Mouse (Mus musculus): ENCODE data around the gene Mast4. TPM values are rescaled to one million over a fixed set of nuclear protein-coding genes. Genes with fewer than 3 reads are reported as not detected.
"Not testable (repeated sequence)": the region's sequence is repeated elsewhere in the genome, so short reads cannot be mapped to it uniquely, and the experiment has no call there.

Mast4 gene
- polyA plus RNA-seq, 1 experiment from 2014 or later = 41.1 TPM

DNA sequence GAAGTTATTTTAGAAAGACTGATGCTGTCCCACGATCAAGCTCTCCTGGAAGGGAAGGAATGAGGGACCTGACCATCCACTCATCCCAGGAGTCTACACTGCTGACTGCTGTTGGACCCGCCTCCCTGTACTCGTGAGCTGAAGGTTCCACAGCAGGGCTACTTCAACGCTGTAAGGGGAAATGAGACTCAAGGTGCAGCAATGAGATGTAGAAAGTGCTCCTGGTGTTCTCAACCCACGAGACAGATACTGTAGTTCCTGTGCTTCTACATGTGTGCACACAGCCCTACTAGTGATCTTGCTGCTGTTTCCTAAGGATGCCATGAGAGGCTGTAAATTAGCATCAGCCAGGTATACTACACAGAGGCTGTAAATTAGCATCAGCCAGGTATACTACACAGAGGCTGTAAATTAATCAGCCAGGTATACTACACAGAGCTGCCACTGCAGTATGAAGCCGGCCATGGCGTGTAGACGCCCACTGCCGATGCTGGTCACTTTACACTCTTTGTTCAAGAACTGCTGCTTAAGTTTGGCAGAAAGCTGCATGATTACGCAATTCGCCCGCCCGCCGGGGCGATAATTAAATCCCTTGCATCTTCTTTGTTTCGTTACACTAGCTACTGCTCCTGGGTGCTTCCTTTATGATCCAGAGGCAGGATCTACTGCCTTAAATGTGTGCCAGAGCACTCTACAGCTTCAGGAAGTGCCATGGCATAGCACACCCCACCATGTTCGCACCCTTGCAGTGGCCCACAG, 587.3 kb downstream of the Mast4 start:
- Histone ChIP-seq H3K9ac (no peak overlapping the region), H3K4me3 (no peak overlapping the region), H3K27me3 (replicated peaks) (no peaks in the 10 kb centered on the region), H3K36me3 (replicated peaks) (0 out of 2 replicates have a peak, but pooled peaks cover 5% of the 10 kb centered on the region), H3K9me3 (no peaks in the 10 kb centered on the region), H3K4me1 (0 out of 2 replicates have a peak, but pooled peaks cover 3% of the 10 kb centered on the region), H3K27ac (no peak overlapping the region), H3K4me2 (no peak overlapping the region)
- ATAC-seq (replicated peaks) = no peak
- WGBS = 91% methylated on average over 17 of the region's 17 CpGs

DNA sequence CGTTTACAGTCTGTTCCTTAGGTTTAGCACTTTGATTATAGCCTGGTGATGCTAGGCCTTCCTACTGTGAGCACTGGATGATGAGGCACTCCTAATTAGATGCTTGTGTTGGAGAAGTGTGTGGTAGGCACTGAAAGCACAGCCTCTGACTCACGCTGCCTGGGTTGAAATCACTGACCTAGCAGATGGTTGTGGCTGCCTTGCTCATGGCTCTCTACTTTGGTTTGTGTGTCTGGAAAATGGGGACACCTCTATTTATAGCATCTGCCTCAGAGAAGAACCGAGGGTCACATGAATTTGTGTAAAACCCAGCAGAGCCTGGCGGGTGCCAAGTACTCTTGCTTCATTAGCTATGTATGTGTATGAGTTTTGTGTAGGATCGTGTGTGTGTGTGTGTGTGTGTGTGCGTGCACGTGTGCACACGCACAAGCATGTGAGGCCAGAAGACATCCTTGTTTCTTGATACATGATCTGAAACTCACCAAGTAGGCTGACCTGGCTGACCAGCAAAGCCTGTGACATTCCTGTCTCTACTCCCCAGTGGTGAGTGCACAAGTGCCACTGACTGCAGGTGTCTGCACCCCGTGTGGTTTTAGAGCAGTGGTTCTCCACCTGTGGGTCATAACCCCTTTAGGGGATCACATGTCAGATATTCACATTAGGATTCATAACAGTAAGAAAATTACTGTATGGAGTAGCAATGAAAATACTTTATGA, 588.5 kb downstream of the Mast4 start:
- 91% methylated on average over 9 of the region's 9 CpGs for WGBS

DNA sequence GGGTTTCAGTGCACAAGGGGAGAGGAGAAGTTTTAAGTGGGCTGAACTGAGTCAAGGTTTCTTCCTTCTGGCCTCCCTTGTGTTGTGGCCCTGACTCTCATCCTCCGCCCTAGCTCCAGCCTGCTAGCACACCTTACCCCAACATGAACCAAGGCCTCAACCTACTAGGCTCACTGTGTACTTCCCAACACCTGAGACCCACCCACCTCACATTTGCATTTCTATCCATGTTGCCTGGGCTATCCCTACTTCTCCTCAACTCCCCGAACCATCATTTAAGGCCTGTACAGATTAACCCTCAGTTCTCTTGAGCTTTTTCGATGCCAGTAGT, 589.1 kb downstream of the Mast4 start:
- no peaks in the 10 kb centered on the region; the same call in 1 of the 2 replicates for H3K36me3 ChIP-seq (replicated peaks)
- ATAC-seq (replicated peaks) = no peak

More for the DNA sequence above, 588.5 kb downstream of the Mast4 start:
- Histone ChIP-seq H3K27me3 (replicated peaks) (no peaks in the 10 kb centered on the region), H3K4me1 (0 out of 2 replicates have a peak, but pooled peaks cover 3% of the 10 kb centered on the region), H3K9ac (no peak overlapping the region), H3K27ac (no peak overlapping the region), H3K4me3 (no peak overlapping the region), H3K9me3 (no peaks in the 10 kb centered on the region), H3K4me2 (no peak overlapping the region), H3K36me3 (replicated peaks) (peaks cover under 1% of the 10 kb centered on the region; the same call in 1 of the 2 replicates)
- no peak for ATAC-seq (replicated peaks)

DNA sequence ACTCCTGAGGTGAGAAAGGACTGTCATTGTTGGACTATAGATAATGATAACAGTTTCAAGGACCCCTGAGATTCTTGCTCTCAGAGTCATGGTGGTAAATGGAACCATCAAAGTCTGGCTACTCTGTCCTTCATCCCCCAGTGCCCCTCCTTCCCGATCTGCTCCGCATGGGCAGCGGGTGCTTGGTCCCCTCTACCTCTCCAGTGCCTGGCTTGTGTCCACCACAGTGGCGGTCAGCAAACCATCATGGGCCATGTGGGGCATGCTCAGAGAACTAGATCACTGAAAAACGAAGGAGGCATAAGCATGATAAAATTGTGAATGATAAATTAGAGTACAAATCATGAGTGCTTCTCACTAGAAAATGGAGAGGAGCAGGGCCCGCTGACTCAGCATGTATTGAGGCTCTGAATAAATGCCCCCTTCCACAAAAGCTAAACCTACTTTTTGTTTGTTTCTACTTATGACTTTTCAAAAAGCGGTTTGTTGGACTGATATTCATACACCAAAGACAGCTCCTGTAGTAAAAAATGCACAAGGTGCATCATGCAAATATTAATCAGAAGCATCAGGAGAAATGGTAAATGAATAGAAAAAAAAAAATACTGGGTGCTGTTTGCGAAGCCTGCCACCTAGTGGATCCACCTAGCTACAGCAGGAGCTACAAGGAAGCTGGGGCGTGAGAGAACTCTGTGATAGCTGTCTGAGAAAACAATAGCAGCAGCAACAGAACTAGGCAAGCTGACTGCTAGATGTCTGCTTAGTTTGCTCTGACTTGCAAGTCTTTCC, 589.6 kb downstream of the Mast4 start:
- 68% methylated on average over 9 of the region's 9 CpGs for WGBS

More for the DNA sequence above, 589.1 kb downstream of the Mast4 start:
- Histone ChIP-seq H3K9ac (no peak overlapping the region), H3K4me2 (no peak overlapping the region), H3K4me1 (0 out of 2 replicates have a peak, but pooled peaks cover 3% of the 10 kb centered on the region), H3K27ac (no peak overlapping the region), H3K9me3 (no peaks in the 10 kb centered on the region), H3K4me3 (no peak overlapping the region), H3K27me3 (replicated peaks) (no peaks in the 10 kb centered on the region)
- 88% methylated on average over 3 of the region's 3 CpGs for WGBS

DNA sequence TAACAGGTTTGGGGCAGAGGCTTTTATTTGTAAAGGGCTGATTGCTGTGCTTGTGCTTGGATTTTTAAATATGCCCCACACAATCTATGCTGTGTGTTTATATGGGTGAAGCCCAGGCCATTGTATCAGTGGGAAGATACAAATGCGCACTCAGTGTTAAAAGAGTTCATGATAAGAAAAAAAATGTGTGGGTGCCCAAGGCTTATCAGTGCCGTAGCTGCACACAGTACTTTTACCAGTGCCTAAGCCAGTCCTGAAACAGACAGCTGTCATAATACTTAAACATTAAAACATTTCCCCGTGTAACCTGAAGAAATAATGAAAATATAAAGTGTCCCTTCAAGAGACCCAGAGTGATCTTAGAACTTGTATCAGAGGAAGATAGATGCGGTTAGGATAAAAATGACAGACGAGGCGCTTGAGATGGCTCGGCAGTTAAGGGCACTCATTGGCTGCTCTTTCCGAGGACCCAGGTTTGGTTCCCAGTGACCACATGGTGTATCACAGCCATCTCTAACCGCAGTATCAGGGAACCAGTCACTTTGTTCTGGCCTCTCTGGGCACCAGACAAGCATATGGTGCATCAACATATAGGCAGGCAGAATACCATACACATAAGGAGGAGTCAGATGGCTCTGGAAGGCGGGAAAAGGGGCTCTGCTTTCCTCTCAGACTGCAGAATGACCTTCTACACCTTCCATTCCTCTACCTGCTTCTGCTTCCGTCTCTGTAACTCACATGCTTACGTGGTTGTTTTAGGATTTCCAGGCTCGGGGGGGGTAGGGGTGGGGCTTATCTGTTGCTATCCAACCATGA, 594.4 kb downstream of the Mast4 start:
- Histone ChIP-seq H3K36me3 (replicated peaks) (peaks cover 11% of the 10 kb centered on the region; the same call in 1 of the 2 replicates), H3K27me3 (replicated peaks) (no peaks in the 10 kb centered on the region), H3K9me3 (no peaks in the 10 kb centered on the region), H3K4me1 (no peaks in the 10 kb centered on the region), H3K9ac (no peak overlapping the region), H3K4me2 (no peak overlapping the region), H3K27ac (no peak overlapping the region), H3K4me3 (no peak overlapping the region)
- 91% methylated on average over 13 of the region's 13 CpGs for WGBS
- ATAC-seq (replicated peaks) = no peak

More for the DNA sequence above, 589.6 kb downstream of the Mast4 start:
- no peaks in the 10 kb centered on the region for H3K27me3 ChIP-seq (replicated peaks)
- no peak overlapping the region for H3K9ac ChIP-seq
- no peak overlapping the region for H3K4me2 ChIP-seq
- ATAC-seq (replicated peaks) = no peak
- no peak overlapping the region for H3K4me3 ChIP-seq
- H3K27ac ChIP-seq = no peak overlapping the region
- H3K4me1 ChIP-seq = no peaks in the 10 kb centered on the region
- no peaks in the 10 kb centered on the region for H3K9me3 ChIP-seq
- no peaks in the 10 kb centered on the region; the same call in 1 of the 2 replicates for H3K36me3 ChIP-seq (replicated peaks)

DNA sequence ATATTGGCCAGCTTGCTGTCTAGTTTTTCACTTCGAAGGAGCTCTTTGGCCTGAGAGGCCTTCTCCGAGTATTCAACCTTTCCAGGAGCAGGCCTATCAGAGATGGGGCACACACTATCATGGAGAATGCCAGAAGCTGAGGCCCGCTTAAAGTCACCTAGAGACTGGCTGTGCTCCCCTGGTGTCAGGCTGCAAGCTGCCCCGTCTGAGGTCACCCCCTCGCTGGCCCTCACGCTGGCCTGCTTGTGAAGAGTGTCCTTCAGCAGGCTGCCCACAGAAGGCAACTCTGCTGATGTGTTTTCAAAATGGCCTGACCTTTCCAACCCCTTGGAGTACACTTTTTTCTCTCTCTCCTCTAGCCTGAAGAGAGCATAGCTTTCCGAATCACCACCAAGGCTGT, 596.5 kb downstream of the Mast4 start:
- peaks cover 11% of the 10 kb centered on the region; the same call in 1 of the 2 replicates for H3K36me3 ChIP-seq (replicated peaks)

DNA sequence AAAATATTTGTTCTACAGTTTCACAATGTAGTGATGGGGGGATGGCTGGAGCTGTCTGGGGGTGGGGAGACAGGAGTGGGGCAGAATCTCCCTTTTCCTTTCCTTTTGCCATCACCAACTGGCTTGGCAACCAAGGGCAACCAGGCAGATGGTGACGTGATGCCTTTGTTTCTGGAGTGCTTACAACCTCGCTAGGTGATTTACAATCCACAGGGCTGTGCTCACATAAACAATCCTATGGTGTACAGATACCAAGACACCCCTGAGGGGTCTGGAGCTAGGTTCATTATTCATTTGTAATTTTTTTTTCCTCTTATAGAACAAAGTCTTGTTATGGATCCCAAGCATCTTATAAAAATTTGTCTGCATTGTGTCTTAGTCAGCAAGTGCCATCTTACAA, 601.2 kb downstream of the Mast4 start:
- no peak overlapping the region for H3K4me2 ChIP-seq
- ATAC-seq (replicated peaks) = no peak
- H3K4me1 ChIP-seq = no peaks in the 10 kb centered on the region

More for the DNA sequence above, 596.5 kb downstream of the Mast4 start:
- Histone ChIP-seq H3K9ac (no peak overlapping the region), H3K4me1 (no peaks in the 10 kb centered on the region), H3K27ac (no peak overlapping the region), H3K4me3 (no peak overlapping the region), H3K9me3 (no peaks in the 10 kb centered on the region), H3K27me3 (replicated peaks) (no peaks in the 10 kb centered on the region), H3K4me2 (no peak overlapping the region)
- no peak for ATAC-seq (replicated peaks)
- WGBS = 92% methylated on average over 7 of the region's 7 CpGs

DNA sequence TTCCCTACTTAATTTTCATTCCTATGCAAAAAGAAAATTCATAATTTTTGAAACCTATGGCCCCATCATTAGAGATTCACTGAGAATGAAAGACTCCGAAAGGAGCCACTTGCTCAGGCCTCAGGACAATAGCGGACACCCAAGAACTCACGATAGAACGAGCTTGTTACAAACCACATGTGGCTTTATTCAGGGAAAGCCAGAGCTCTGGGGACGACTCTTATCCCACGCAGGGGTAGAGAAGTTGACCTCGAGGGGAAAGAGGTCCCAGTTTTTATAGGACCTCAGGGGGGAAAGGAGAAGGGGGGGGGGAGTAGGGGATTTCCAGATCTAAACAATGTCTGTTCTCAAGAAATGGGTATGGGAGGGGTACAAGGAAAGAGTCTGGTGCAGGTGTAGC, 605.3 kb downstream of the Mast4 start:
- not testable (repeated sequence) for H3K4me1 ChIP-seq; H3K9ac ChIP-seq; H3K27me3 ChIP-seq (replicated peaks); H3K4me3 ChIP-seq; H3K36me3 ChIP-seq (replicated peaks); ATAC-seq (replicated peaks); H3K9me3 ChIP-seq; H3K4me2 ChIP-seq; H3K27ac ChIP-seq
- WGBS = 63% methylated on average over 7 of the region's 7 CpGs

More for the DNA sequence above, 601.2 kb downstream of the Mast4 start:
- H3K9me3 ChIP-seq = no peaks in the 10 kb centered on the region
- no peak overlapping the region for H3K4me3 ChIP-seq
- H3K36me3 ChIP-seq (replicated peaks) = 0 out of 2 replicates have a peak, but pooled peaks cover 3% of the 10 kb centered on the region
- H3K27ac ChIP-seq = no peak overlapping the region
- no peaks in the 10 kb centered on the region for H3K27me3 ChIP-seq (replicated peaks)
- H3K9ac ChIP-seq = no peak overlapping the region
- 70% methylated on average over 2 of the region's 2 CpGs for WGBS

DNA sequence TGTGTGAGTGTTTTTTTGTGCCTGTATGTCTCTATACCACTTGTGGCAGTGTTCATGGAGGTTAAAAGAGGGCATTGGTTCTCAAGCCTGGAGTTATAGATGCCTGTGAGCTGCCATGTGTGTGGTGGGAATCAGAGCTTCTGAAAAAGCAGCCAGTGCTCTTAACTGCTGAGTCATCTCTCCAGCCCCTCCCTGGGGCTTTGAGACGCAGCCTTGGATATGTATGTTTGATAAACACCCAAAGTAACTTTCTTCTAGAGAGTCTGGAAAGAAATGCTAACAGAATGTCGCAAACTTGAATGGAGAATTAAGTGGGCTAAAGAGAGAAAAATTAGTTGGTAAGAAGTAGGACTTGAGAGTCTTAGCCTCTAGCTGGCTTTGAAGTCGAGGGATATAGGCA, 606.3 kb downstream of the Mast4 start:
- 87% methylated on average over 3 of the region's 3 CpGs for WGBS
- Histone ChIP-seq H3K9ac (no peak overlapping the region), H3K27me3 (replicated peaks) (no peaks in the 10 kb centered on the region), H3K4me2 (no peak overlapping the region), H3K4me3 (no peak overlapping the region), H3K9me3 (no peaks in the 10 kb centered on the region), H3K4me1 (no peaks in the 10 kb centered on the region), H3K27ac (no peak overlapping the region), H3K36me3 (replicated peaks) (no peaks in the 10 kb centered on the region)
- ATAC-seq (replicated peaks) = no peak

DNA sequence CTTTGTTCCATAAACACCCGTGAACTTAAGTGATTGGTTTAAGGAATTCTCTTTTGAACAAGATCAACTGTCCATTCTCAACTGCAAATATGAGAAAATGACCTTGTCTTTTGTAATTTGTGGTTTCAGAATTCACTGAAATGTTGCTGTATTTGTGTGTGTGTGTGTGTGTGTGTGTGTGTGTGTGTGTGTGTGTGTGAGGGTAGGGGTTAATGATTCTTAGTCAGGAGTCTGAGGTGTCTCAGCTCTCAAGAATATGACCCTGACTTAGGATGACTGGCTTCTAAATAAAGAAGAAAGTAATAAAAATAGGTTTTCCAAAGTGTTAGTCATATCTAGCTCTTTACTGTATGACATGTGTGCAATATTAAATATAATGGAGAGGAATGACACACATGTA, 607.4 kb downstream of the Mast4 start:
- Histone ChIP-seq H3K4me3 (no peak overlapping the region), H3K4me2 (no peak overlapping the region), H3K36me3 (replicated peaks) (no peaks in the 10 kb centered on the region), H3K9me3 (no peaks in the 10 kb centered on the region), H3K4me1 (no peaks in the 10 kb centered on the region), H3K27me3 (replicated peaks) (no peaks in the 10 kb centered on the region), H3K27ac (no peak overlapping the region), H3K9ac (no peak overlapping the region)
- 73% methylated on average over 1 of the region's 1 CpGs for WGBS
- no peak for ATAC-seq (replicated peaks)

DNA sequence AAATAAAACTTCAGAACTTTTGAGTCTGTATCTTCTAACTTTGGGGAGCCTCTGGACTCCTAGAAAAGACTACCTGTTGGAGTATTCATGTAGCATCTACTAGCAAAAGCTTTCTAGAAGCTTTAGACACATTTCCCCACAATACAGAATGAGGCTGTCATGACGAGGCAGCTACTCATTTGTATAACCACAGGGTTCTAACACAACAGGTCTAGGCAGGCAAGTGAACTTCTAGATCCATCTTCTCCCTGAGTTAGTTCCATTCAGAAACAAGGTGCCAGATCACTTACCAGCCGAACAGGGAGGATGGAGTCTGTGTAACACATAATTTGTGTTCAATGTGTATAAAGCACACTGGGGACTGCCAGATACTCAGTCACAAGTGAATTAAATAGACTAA, 608.4 kb downstream of the Mast4 start:
- Histone ChIP-seq H3K9me3 (no peaks in the 10 kb centered on the region), H3K4me1 (no peaks in the 10 kb centered on the region), H3K27ac (no peak overlapping the region), H3K4me2 (no peak overlapping the region), H3K9ac (no peak overlapping the region), H3K36me3 (replicated peaks) (no peaks in the 10 kb centered on the region), H3K4me3 (no peak overlapping the region), H3K27me3 (replicated peaks) (no peaks in the 10 kb centered on the region)
- 81% methylated on average over 2 of the region's 2 CpGs for WGBS
- ATAC-seq (replicated peaks) = no peak
